ENCODE assay signal across 28 mouse cellular contexts in genomic region chr17:52819007-52819406, GRCm38 (mm10).
A peak's percentile ranks its signal among the peaks of the same experiment; 100 is the strongest.
DNase-seq lines count a peak whose midpoint lies in the region; ATAC-seq and TF ChIP-seq lines count a peak whose summit lies in the region.
"Had no signal": no experiment of that assay in that cellular context is flagged by ENCODE, and none has a peak within 500 bp of the region (broad histone marks: within the 10 kb centered on the region; RNA-seq: fewer than 3 reads in every experiment).

No protein-coding gene starts in this region.

- no peak overlapping the region for H3K4me3 ChIP-seq in intestine, embryonic 15.5 days (replicated peaks)
- no peak overlapping the region for H3K4me3 ChIP-seq in intestine, postnatal 0 days (ENCODE audit: low read depth, low read length)
- no peak overlapping the region for H3K4me3 ChIP-seq in stomach, embryonic 14.5 days (ENCODE audit: low read depth, low read length)
- no peak overlapping the region for H3K4me3 ChIP-seq in stomach, embryonic 16.5 days (replicated peaks; ENCODE audit: low read length)
- H3K4me3 ChIP-seq: embryonic facial prominence, embryonic 13.5 days; embryonic facial prominence, embryonic 15.5 days; erythroblast, embryonic 14.5 days; forebrain, embryonic 10.5 days; forebrain, embryonic 12.5 days had no signal

- intact Hi-C loops in left cerebral cortex, postnatal 25 days (cut with DNase I), result no loop called here

- peak; percentile 56 for ATAC-seq in intestine, embryonic 15.5 days
- no peak for ATAC-seq in intestine, postnatal 0 days
- peak; percentile 53; the same call in 1 of the 2 replicates for ATAC-seq in stomach, embryonic 14.5 days (ENCODE audit: insufficient number of reproducible peaks, insufficient read depth, low FRiP score, low read depth)
- ATAC-seq in stomach, embryonic 16.5 days (ENCODE audit: insufficient read depth, low FRiP score), result peak; percentile 44; the same call in 1 of the 2 replicates
- ATAC-seq: activated CD4-positive, CD25-positive, alpha-beta regulatory T cell, adult 4 months; CD4-positive, CD25-positive, alpha-beta regulatory T cell, adult 4 months; forebrain, embryonic 14.5 days; Patski had no signal

- no peak overlapping the region for H3K27ac ChIP-seq in intestine, embryonic 15.5 days
- no peak overlapping the region for H3K27ac ChIP-seq in intestine, postnatal 0 days (ENCODE audit: low read depth, low read length)
- no peak overlapping the region for H3K27ac ChIP-seq in stomach, embryonic 14.5 days (ENCODE audit: low read length)
- no peak overlapping the region for H3K27ac ChIP-seq in stomach, embryonic 16.5 days (ENCODE audit: low read length)
- H3K27ac ChIP-seq: embryonic facial prominence, embryonic 13.5 days; embryonic facial prominence, embryonic 15.5 days; forebrain, embryonic 10.5 days; forebrain, embryonic 12.5 days had no signal

- no peaks in the 10 kb centered on the region for H3K36me3 ChIP-seq in intestine, embryonic 15.5 days
- no peaks in the 10 kb centered on the region for H3K36me3 ChIP-seq in intestine, postnatal 0 days (ENCODE audit: control insufficient read depth, insufficient read depth)
- no peaks in the 10 kb centered on the region for H3K36me3 ChIP-seq in stomach, embryonic 14.5 days (ENCODE audit: control insufficient read depth, insufficient read depth, low read length)
- H3K36me3 ChIP-seq in stomach, embryonic 16.5 days (ENCODE audit: control insufficient read depth, insufficient read depth, low read length), result no peaks in the 10 kb centered on the region
- H3K36me3 ChIP-seq: embryonic facial prominence, embryonic 13.5 days; embryonic facial prominence, embryonic 15.5 days; forebrain, embryonic 10.5 days; forebrain, embryonic 12.5 days; G1E had no signal

- DNase-seq in right cerebral cortex, postnatal 36 days (ENCODE audit: low spot score in 2 of 2), result no peak
- no peak for DNase-seq in left cerebral cortex, postnatal 25 days (ENCODE audit: low spot score in 2 of 2)
- DNase-seq in cerebellum, postnatal 36 days, result no peak
- DNase-seq: adrenal gland, adult 8-10 months; adrenal gland, postnatal 14 days; adrenal gland, postnatal 36 days; B cell, adult 2 months; cerebellum, adult 11-12 months; cerebellum, adult 2 months; cerebellum, adult 9-10 months; cerebellum, postnatal 10 days; cerebellum, postnatal 25 days; embryo, embryonic 11 days had no signal

- WGBS in intestine, embryonic 15.5 days, result 56% methylated on average over 1 of the region's 1 CpGs
- WGBS in intestine, postnatal 0 days, result 56% methylated on average over 1 of the region's 1 CpGs
- 68% methylated on average over 1 of the region's 1 CpGs for WGBS in stomach, embryonic 14.5 days
- 59% methylated on average over 1 of the region's 1 CpGs for WGBS in stomach, embryonic 16.5 days

- TF ChIP-seq CTCF in intestine, postnatal 0 days (IDR thresholded peaks at IDR 0.05; ENCODE audit: low read depth), result no peak

- H3K9ac ChIP-seq in intestine, embryonic 15.5 days, result no peak overlapping the region
- no peak overlapping the region for H3K9ac ChIP-seq in intestine, postnatal 0 days (ENCODE audit: low read depth, low read length)
- H3K9ac ChIP-seq in stomach, embryonic 14.5 days (replicated peaks; ENCODE audit: low read depth, low read length), result no peak overlapping the region
- no peak overlapping the region for H3K9ac ChIP-seq in stomach, embryonic 16.5 days (ENCODE audit: low read length)
- H3K9ac ChIP-seq: embryonic facial prominence, embryonic 13.5 days; embryonic facial prominence, embryonic 15.5 days; forebrain, embryonic 12.5 days had no signal

- H3K9me3 ChIP-seq in intestine, embryonic 15.5 days, result no peaks in the 10 kb centered on the region
- H3K9me3 ChIP-seq in intestine, postnatal 0 days (ENCODE audit: control insufficient read depth), result no peaks in the 10 kb centered on the region
- no peaks in the 10 kb centered on the region for H3K9me3 ChIP-seq in stomach, embryonic 14.5 days (ENCODE audit: control insufficient read depth, low read depth, low read length)
- no peaks in the 10 kb centered on the region for H3K9me3 ChIP-seq in stomach, embryonic 16.5 days (replicated peaks; ENCODE audit: control insufficient read depth, low read length)
- H3K9me3 ChIP-seq: embryonic facial prominence, embryonic 13.5 days; embryonic facial prominence, embryonic 15.5 days; forebrain, embryonic 12.5 days had no signal

- H3K4me2 ChIP-seq in intestine, embryonic 15.5 days (replicated peaks), result no peak overlapping the region
- no peak overlapping the region for H3K4me2 ChIP-seq in intestine, postnatal 0 days (replicated peaks; ENCODE audit: low read depth)
- H3K4me2 ChIP-seq in stomach, embryonic 14.5 days (replicated peaks; ENCODE audit: low read depth, low read length), result no peak overlapping the region
- no peak overlapping the region for H3K4me2 ChIP-seq in stomach, embryonic 16.5 days (ENCODE audit: low read depth, low read length)
- H3K4me2 ChIP-seq: embryonic facial prominence, embryonic 13.5 days; embryonic facial prominence, embryonic 15.5 days; forebrain, embryonic 12.5 days had no signal

- H3K4me1 ChIP-seq in intestine, embryonic 15.5 days (replicated peaks), result no peaks in the 10 kb centered on the region
- no peaks in the 10 kb centered on the region for H3K4me1 ChIP-seq in intestine, postnatal 0 days (replicated peaks; ENCODE audit: control insufficient read depth, insufficient read depth, low read length)
- no peaks in the 10 kb centered on the region for H3K4me1 ChIP-seq in stomach, embryonic 14.5 days (ENCODE audit: control insufficient read depth, insufficient read depth, low read length)
- H3K4me1 ChIP-seq in stomach, embryonic 16.5 days (ENCODE audit: control insufficient read depth, insufficient read depth, low read length), result no peaks in the 10 kb centered on the region
- H3K4me1 ChIP-seq: embryonic facial prominence, embryonic 13.5 days; embryonic facial prominence, embryonic 15.5 days; forebrain, embryonic 10.5 days; forebrain, embryonic 12.5 days had no signal

- no peaks in the 10 kb centered on the region for H3K27me3 ChIP-seq in intestine, embryonic 15.5 days (replicated peaks)
- H3K27me3 ChIP-seq in intestine, postnatal 0 days (replicated peaks; ENCODE audit: control insufficient read depth, insufficient read depth, low read length), result no peaks in the 10 kb centered on the region
- H3K27me3 ChIP-seq in stomach, embryonic 14.5 days (ENCODE audit: control insufficient read depth, insufficient read depth, low read length), result no peaks in the 10 kb centered on the region
- H3K27me3 ChIP-seq in stomach, embryonic 16.5 days (ENCODE audit: control insufficient read depth, insufficient read depth, low read length), result no peaks in the 10 kb centered on the region
- H3K27me3 ChIP-seq: CH12.LX; embryonic facial prominence, embryonic 13.5 days; embryonic facial prominence, embryonic 15.5 days; forebrain, embryonic 12.5 days; Patski had no signal
